Mouse (Mus musculus) right cerebral cortex, adult 2 months (tissue): ENCODE measurements around the gene Dtnb.
A peak's percentile ranks its signal among the peaks of the same experiment; 100 is the strongest.
"Not testable (repeated sequence)": the region's sequence is repeated elsewhere in the genome, so short reads cannot be mapped to it uniquely, and the experiment has no call there.

Experiments
- DNase-seq, 2 experiments: peaks; one replicate each; pipeline ENCODE4 v3.0.0; 2021 to 2022; ENCODE audit warnings: low spot score in 2 of 2

Dtnb gene

GRCm38 (mm10) chr12:3660985-3661635 lies 88.9 kb downstream of the Dtnb start:
- DNase-seq: peak; percentile 28 to 56

GRCm38 (mm10) chr12:3662660-3663059 lies 90.5 kb downstream of the Dtnb start:
- DNase-seq: peak in 1 of 2 experiments; percentile 40

GRCm38 (mm10) chr12:3663386-3663785 lies 91.2 kb downstream of the Dtnb start:
- no peak for DNase-seq

- no peak for DNase-seq
Measured at GRCm38 (mm10) chr12:3669971-3670381, 97.8 kb downstream of the Dtnb start.

GRCm38 (mm10) chr12:3671117-3671516 lies 98.9 kb downstream of the Dtnb start:
- DNase-seq: no peak

- DNase-seq: no peak
Measured at GRCm38 (mm10) chr12:3672786-3673185, 100.6 kb downstream of the Dtnb start.

GRCm38 (mm10) chr12:3673886-3674285 lies 101.7 kb downstream of the Dtnb start:
- no peak for DNase-seq

- DNase-seq: peak; percentile 86 to 87
Measured at GRCm38 (mm10) chr12:3674913-3675312, 102.7 kb downstream of the Dtnb start.

- DNase-seq: no peak
Measured at GRCm38 (mm10) chr12:3680721-3681120, 108.5 kb downstream of the Dtnb start.

GRCm38 (mm10) chr12:3683041-3683440 lies 110.9 kb downstream of the Dtnb start:
- no peak for DNase-seq

GRCm38 (mm10) chr12:3686419-3686940 lies 114.3 kb downstream of the Dtnb start:
- no peak for DNase-seq

- DNase-seq: not testable (repeated sequence)
Measured at GRCm38 (mm10) chr12:3690926-3691529, 118.8 kb downstream of the Dtnb start.

GRCm38 (mm10) chr12:3692795-3693392 lies 120.7 kb downstream of the Dtnb start:
- DNase-seq: no peak

- peak; percentile 49 to 58 for DNase-seq
Measured at GRCm38 (mm10) chr12:3695741-3696501, 123.7 kb downstream of the Dtnb start.

- DNase-seq: no peak
Measured at GRCm38 (mm10) chr12:3700503-3700902, 128.3 kb downstream of the Dtnb start.

- DNase-seq: no peak
Measured at GRCm38 (mm10) chr12:3702903-3703302, 130.7 kb downstream of the Dtnb start.

- DNase-seq: no peak
Measured at GRCm38 (mm10) chr12:3719151-3719721, 147.1 kb downstream of the Dtnb start.

- DNase-seq: no peak
Measured at GRCm38 (mm10) chr12:3720527-3720926, 148.3 kb downstream of the Dtnb start.

- DNase-seq: peak in 1 of 2 experiments; percentile 23
Measured at GRCm38 (mm10) chr12:3723762-3724161, 151.6 kb downstream of the Dtnb start.

GRCm38 (mm10) chr12:3724822-3725370 lies 152.7 kb downstream of the Dtnb start:
- DNase-seq: no peak

GRCm38 (mm10) chr12:3729521-3730075 lies 157.4 kb downstream of the Dtnb start:
- no peak for DNase-seq
